Mouse (Mus musculus): Measurements from ENCODE around the gene Edil3. TPM values are rescaled to one million over a fixed set of nuclear protein-coding genes. Genes with fewer than 3 reads are reported as not detected.

Gene Edil3
- polyA plus RNA-seq, 1 experiment from 2014 or later = 1.1 TPM

DNA sequence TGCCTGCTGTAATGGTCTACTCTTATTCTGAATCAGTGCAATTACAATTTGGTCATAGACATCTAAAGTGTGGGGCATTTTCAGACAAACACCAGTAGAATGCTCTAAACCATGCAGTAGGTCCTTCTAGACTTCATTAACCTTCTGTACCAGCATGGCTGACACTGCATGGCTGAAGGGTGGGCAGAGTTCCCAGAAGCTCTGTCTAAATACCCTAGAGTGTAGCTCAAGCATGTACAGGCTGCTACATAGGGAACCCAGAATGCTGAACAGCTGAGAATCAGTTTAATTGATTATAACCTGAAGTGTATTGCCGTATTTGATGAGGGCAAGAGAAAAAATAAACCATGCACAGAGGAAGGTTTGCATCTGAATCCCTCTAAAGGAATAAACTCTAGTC is 86.1 kb downstream of the Edil3 start:
- no peak overlapping the region for H3K27ac ChIP-seq (replicated peaks)
- no peaks in the 10 kb centered on the region for H3K36me3 ChIP-seq (ENCODE audit: control insufficient read depth, insufficient read depth, low read length)
- no peak overlapping the region for H3K9ac ChIP-seq (ENCODE audit: low read length)
- H3K27me3 ChIP-seq (ENCODE audit: control insufficient read depth, insufficient read depth, low read length) = no peaks in the 10 kb centered on the region
- H3K9me3 ChIP-seq (ENCODE audit: control insufficient read depth, low read length) = no peaks in the 10 kb centered on the region
- H3K4me2 ChIP-seq (replicated peaks; ENCODE audit: low read depth) = no peak overlapping the region
- no peak overlapping the region for H3K4me3 ChIP-seq (ENCODE audit: low read depth, low read length)
- H3K4me1 ChIP-seq (replicated peaks; ENCODE audit: control insufficient read depth, insufficient read depth) = no peaks in the 10 kb centered on the region
- no peak for DNase-seq (ENCODE audit: low spot score)
- 79% methylated on average over 1 of the region's 1 CpGs for WGBS
- ATAC-seq (ENCODE audit: low FRiP score, low TSS enrichment) = no peak
- TF ChIP-seq CTCF (IDR thresholded peaks at IDR 0.05; ENCODE audit: low read depth) = no peak
- TF ChIP-seq EP300 (optimal IDR thresholded peaks at IDR 0.05) = no peak

DNA sequence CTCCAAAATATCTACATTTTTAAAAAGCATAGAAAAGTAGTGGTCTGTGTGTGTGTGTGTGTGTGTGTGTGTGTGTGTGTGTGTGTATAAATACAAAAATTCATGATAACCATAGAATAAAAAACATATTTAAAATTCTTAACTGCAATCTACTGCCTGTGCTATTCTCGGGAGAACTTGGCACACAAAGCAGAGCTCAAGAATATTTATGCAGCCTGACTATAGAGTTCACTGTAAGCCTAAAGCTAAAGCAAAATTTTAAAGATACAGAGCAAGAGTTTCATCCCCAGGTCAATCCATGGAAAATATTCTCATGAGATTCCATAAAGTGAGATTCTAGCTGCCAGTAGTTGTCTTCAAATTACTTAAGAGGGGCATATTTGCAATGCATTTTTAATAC is 86.9 kb downstream of the Edil3 start:
- Histone ChIP-seq H3K9ac (ENCODE audit: low read length) (no peak overlapping the region), H3K4me3 (ENCODE audit: low read depth, low read length) (no peak overlapping the region), H3K4me1 (replicated peaks; ENCODE audit: control insufficient read depth, insufficient read depth) (no peaks in the 10 kb centered on the region), H3K36me3 (ENCODE audit: control insufficient read depth, insufficient read depth, low read length) (no peaks in the 10 kb centered on the region), H3K27me3 (ENCODE audit: control insufficient read depth, insufficient read depth, low read length) (no peaks in the 10 kb centered on the region), H3K4me2 (replicated peaks; ENCODE audit: low read depth) (no peak overlapping the region), H3K27ac (replicated peaks) (no peak overlapping the region), H3K9me3 (ENCODE audit: control insufficient read depth, low read length) (no peaks in the 10 kb centered on the region)
- 43% methylated on average over 1 of the region's 1 CpGs for WGBS
- TF ChIP-seq CTCF (IDR thresholded peaks at IDR 0.05; ENCODE audit: low read depth) (no peak), EP300 (optimal IDR thresholded peaks at IDR 0.05) (no peak)
- DNase-seq (ENCODE audit: low spot score) (no peak), ATAC-seq (ENCODE audit: low FRiP score, low TSS enrichment) (no peak)

- Histone ChIP-seq H3K27ac (replicated peaks) (no peak overlapping the region), H3K36me3 (ENCODE audit: control insufficient read depth, insufficient read depth, low read length) (no peaks in the 10 kb centered on the region), H3K4me1 (replicated peaks; ENCODE audit: control insufficient read depth, insufficient read depth) (no peaks in the 10 kb centered on the region), H3K9me3 (ENCODE audit: control insufficient read depth, low read length) (no peaks in the 10 kb centered on the region), H3K9ac (ENCODE audit: low read length) (no peak overlapping the region), H3K4me2 (replicated peaks; ENCODE audit: low read depth) (no peak overlapping the region), H3K27me3 (ENCODE audit: control insufficient read depth, insufficient read depth, low read length) (no peaks in the 10 kb centered on the region), H3K4me3 (ENCODE audit: low read depth, low read length) (no peak overlapping the region)
- no peak for ATAC-seq (ENCODE audit: low FRiP score, low TSS enrichment)
- no peak for DNase-seq (ENCODE audit: low spot score)
- WGBS = 60% methylated on average over 2 of the region's 2 CpGs
- TF ChIP-seq EP300 (optimal IDR thresholded peaks at IDR 0.05) (no peak), CTCF (IDR thresholded peaks at IDR 0.05; ENCODE audit: low read depth) (no peak)
These were observed 95.2 kb downstream of the Edil3 start for GRCm38 (mm10) chr13:88916503-88916902.

DNA sequence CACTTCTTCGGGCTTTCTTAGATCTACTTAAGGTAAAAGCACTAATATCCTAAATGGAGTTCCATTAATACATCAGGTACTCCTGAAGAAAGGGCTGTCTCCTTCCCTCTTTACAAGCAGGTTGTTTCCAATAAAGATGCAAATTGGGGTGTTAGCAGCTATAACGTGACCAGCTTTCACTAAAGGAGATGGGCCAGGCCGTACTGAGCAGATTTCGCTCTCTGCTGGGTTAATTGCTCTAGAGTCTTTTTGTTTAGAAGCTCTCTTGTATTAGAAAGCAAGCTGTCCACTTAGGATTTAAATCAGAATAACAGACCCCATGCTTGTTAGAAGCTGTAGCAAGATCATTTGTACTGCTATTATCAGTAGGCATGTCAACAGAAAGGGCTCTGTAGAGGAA is 108.4 kb downstream of the Edil3 start:
- no peak for ATAC-seq (ENCODE audit: low FRiP score, low TSS enrichment)
- no peak overlapping the region for H3K9ac ChIP-seq (ENCODE audit: low read length)

GRCm38 (mm10) chr13:88938564-88938963 is 117.3 kb downstream of the Edil3 start:
- no peak overlapping the region for H3K4me2 ChIP-seq (replicated peaks; ENCODE audit: low read depth)
- no peaks in the 10 kb centered on the region for H3K9me3 ChIP-seq (ENCODE audit: control insufficient read depth, low read length)
- no peak overlapping the region for H3K27ac ChIP-seq (replicated peaks)
- H3K9ac ChIP-seq (ENCODE audit: low read length) = no peak overlapping the region
- no peak for TF ChIP-seq CTCF (IDR thresholded peaks at IDR 0.05; ENCODE audit: low read depth)
- ATAC-seq (ENCODE audit: low FRiP score, low TSS enrichment) (no peak), DNase-seq (ENCODE audit: low spot score) (no peak)
- 49% methylated on average over 2 of the region's 2 CpGs for WGBS
- H3K36me3 ChIP-seq (ENCODE audit: control insufficient read depth, insufficient read depth, low read length) = no peaks in the 10 kb centered on the region
- H3K4me3 ChIP-seq (ENCODE audit: low read depth, low read length) = no peak overlapping the region
- H3K27me3 ChIP-seq (ENCODE audit: control insufficient read depth, insufficient read depth, low read length) = no peaks in the 10 kb centered on the region
- no peaks in the 10 kb centered on the region for H3K4me1 ChIP-seq (replicated peaks; ENCODE audit: control insufficient read depth, insufficient read depth)

More for the DNA sequence above, 108.4 kb downstream of the Edil3 start:
- Histone ChIP-seq H3K4me3 (ENCODE audit: low read depth, low read length) (no peak overlapping the region), H3K4me1 (replicated peaks; ENCODE audit: control insufficient read depth, insufficient read depth) (no peaks in the 10 kb centered on the region), H3K36me3 (ENCODE audit: control insufficient read depth, insufficient read depth, low read length) (no peaks in the 10 kb centered on the region), H3K4me2 (replicated peaks; ENCODE audit: low read depth) (no peak overlapping the region), H3K27me3 (ENCODE audit: control insufficient read depth, insufficient read depth, low read length) (no peaks in the 10 kb centered on the region), H3K9me3 (ENCODE audit: control insufficient read depth, low read length) (no peaks in the 10 kb centered on the region), H3K27ac (replicated peaks) (no peak overlapping the region)
- 80% methylated on average over 4 of the region's 4 CpGs for WGBS
- DNase-seq (ENCODE audit: low spot score) = no peak
- TF ChIP-seq EP300 (optimal IDR thresholded peaks at IDR 0.05) (no peak), CTCF (IDR thresholded peaks at IDR 0.05; ENCODE audit: low read depth) (no peak)

- Histone ChIP-seq H3K4me3 (ENCODE audit: low read depth, low read length) (no peak overlapping the region), H3K9ac (ENCODE audit: low read length) (no peak overlapping the region), H3K27me3 (ENCODE audit: control insufficient read depth, insufficient read depth, low read length) (no peaks in the 10 kb centered on the region), H3K36me3 (ENCODE audit: control insufficient read depth, insufficient read depth, low read length) (no peaks in the 10 kb centered on the region), H3K4me2 (replicated peaks; ENCODE audit: low read depth) (no peak overlapping the region), H3K9me3 (ENCODE audit: control insufficient read depth, low read length) (no peaks in the 10 kb centered on the region), H3K27ac (replicated peaks) (no peak overlapping the region), H3K4me1 (replicated peaks; ENCODE audit: control insufficient read depth, insufficient read depth) (no peaks in the 10 kb centered on the region)
- TF ChIP-seq EP300 (optimal IDR thresholded peaks at IDR 0.05) = no peak
- no peak for TF ChIP-seq CTCF (IDR thresholded peaks at IDR 0.05; ENCODE audit: low read depth)
- ATAC-seq (ENCODE audit: low FRiP score, low TSS enrichment) (no peak), DNase-seq (ENCODE audit: low spot score) (no peak)
- WGBS = 55% methylated on average over 4 of the region's 4 CpGs
These were observed 151.1 kb downstream of the Edil3 start for GRCm38 (mm10) chr13:88972355-88972754.
